Mouse (Mus musculus) kidney, postnatal 0 days (tissue): Measurements from ENCODE around the gene Rassf5. TPM values are rescaled to one million over a fixed set of nuclear protein-coding genes. Genes with fewer than 3 reads are reported as not detected.
"Not testable (repeated sequence)": the region's sequence is repeated elsewhere in the genome, so short reads cannot be mapped to it uniquely, and the experiment has no call there.

Experiments
- ATAC-seq: fragments of 200-750 bp; cut with Nextera tagmentation; replicated peaks from 2 replicates; pipeline ENCODE4 v1.8.0; 2017; ENCODE audit warnings: low read depth, moderate number of reproducible peaks, moderate TSS enrichment, moderate library complexity; ENCODE audit not compliant: low FRiP score
- DNase-seq: peaks from one replicate; pipeline ENCODE4 v3.0.0-alpha.2; 2016; ENCODE audit warnings: low spot score
- H3K27ac ChIP-seq: fragments of 300-500 bp; sonication (generic); 2 replicates; pipeline ENCODE4 v1.5.1; 2014; ENCODE audit warnings: mild to moderate bottlenecking
- H3K27me3 ChIP-seq: fragments of 300-500 bp; sonication (generic); 2 replicates; pipeline ENCODE4 v1.6.1; 2014; ENCODE audit warnings: low read length, mixed read lengths; ENCODE audit not compliant: insufficient read depth
- H3K36me3 ChIP-seq: fragments of 300-500 bp; sonication (generic); 2 replicates; pipeline ENCODE4 v1.6.1; 2014; ENCODE audit warnings: low read length, mixed read lengths; ENCODE audit not compliant: insufficient read depth
- H3K4me1 ChIP-seq: fragments of 300-500 bp; sonication (generic); replicated peaks from 2 replicates; pipeline ENCODE4 v1.6.1; 2014; ENCODE audit warnings: antibody characterized with exemption, low read length, mixed read lengths; ENCODE audit not compliant: insufficient read depth
- H3K4me2 ChIP-seq: fragments of 300-500 bp; sonication (generic); 2 replicates; pipeline ENCODE4 v1.6.1; 2014; ENCODE audit warnings: mild to moderate bottlenecking, low read length, moderate library complexity, mixed read lengths
- H3K4me3 ChIP-seq: fragments of 300-500 bp; sonication (generic); replicated peaks from 2 replicates; pipeline ENCODE4 v1.5.1; 2014; ENCODE audit warnings: low read depth, low read length
- H3K9ac ChIP-seq: fragments of 300-500 bp; sonication (generic); 2 replicates; pipeline ENCODE4 v1.6.1; 2014; ENCODE audit warnings: low read depth, low read length
- H3K9me3 ChIP-seq: fragments of 300-500 bp; sonication (generic); replicated peaks from 2 replicates; pipeline ENCODE4 v1.6.1; 2016; ENCODE audit warnings: low read length, inconsistent platforms, mixed read lengths
- CTCF ChIP-seq: IDR thresholded peaks from 2 replicates; pipeline ENCODE4 v1.5.1; 2016; ENCODE audit warnings: antibody characterized with exemption, low read depth, mild to moderate bottlenecking, moderate library complexity
- WGBS: fragments of 180-500 bp; shearing (Covaris S2); extraction: QIAGEN DNeasy Blood & Tissue Kit; methylation state at CpG from one replicate; pipeline ENCODE4 v1.1.7; 2014; 5-methylcytosine and 5-hydroxymethylcytosine counted together
- polyA plus RNA-seq: library from polyadenylated mRNA; unstranded; fragments of >200 nt; fragmentation: Nextera tagmentation; extraction: Ambion mirVana; gene quantifications from 2 replicates; pipeline ENCODE4 v1.2.1, GENCODE M21; 2015

Gene Rassf5
- polyA plus RNA-seq, 1 experiment from 2014 or later: 3.4 TPM

DNA sequence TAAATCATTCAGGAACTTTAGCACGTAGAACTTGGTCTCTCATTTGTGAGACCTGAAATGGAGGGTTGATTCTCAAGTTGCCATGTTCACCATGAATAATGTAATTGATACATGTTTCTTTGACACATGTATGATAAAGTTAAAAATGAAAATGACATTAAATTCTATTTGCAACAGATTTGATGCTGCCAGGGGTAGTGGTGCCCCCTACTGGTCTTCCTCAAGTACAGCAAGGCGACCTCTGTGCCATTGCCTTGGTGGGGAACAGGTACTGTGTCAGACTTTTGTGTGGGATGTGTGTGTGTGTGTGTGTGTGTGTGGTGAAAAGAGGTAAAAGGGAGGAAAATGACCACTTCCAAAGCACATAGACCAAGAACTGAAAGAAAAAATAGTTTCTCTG, 89.6 kb downstream of the Rassf5 start:
- no peaks in the 10 kb centered on the region for H3K9me3 ChIP-seq
- ATAC-seq (no peak), DNase-seq (peak; percentile 49)
- H3K9ac ChIP-seq: no peak overlapping the region
- no peaks in the 10 kb centered on the region for H3K27me3 ChIP-seq
- no peak overlapping the region for H3K27ac ChIP-seq
- no peaks in the 10 kb centered on the region; the same call in 1 of the 2 replicates for H3K4me1 ChIP-seq
- WGBS: 66% methylated on average over 2 of the region's 2 CpGs
- peaks cover 12% of the 10 kb centered on the region; the same call in 1 of the 2 replicates for H3K36me3 ChIP-seq
- H3K4me3 ChIP-seq: no peak overlapping the region
- no peak overlapping the region for H3K4me2 ChIP-seq
- peak; percentile 90 for TF ChIP-seq CTCF

DNA sequence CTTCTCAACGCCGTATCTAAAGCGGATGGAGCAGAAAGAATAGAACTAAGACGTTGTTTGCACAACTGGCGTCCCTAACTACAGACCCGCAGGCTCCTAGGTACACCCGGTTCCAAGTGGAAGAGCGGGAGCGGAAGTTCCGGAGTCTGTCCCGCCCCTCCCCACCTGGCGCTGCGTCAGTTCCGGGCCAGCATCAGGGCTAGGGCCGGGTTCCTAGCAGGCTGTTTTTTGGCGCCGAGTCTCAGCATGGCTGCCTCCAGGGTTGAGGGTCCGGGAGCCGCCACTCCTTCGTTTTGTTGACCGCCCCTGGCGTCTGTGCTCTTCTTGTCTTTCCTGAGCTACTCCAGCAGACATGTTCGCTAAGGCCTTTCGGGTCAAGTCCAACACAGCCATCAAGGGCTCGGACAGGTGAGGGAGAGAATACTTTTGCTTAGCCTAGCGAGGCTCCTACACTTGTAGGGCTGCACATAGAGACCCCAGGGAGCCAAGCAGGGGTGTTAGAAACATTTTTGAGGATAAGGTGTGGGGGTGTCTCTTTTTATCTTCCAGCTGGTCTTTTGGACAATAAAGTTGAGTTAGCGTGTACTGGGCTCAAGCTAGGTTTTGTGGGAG, 91.9 kb downstream of the Rassf5 start, which contains the start of gene Eif2d:
Gene Eif2d, plus strand, starts transcription at position 164 of the 612 bp plus-strand sequence.
- ATAC-seq (peak; percentile 97), DNase-seq (peak; percentile 92)
- Histone ChIP-seq H3K27me3 (no peaks in the 10 kb centered on the region), H3K4me3 (peak within 1 kb of the TSS; percentile 74), H3K36me3 (0 out of 2 replicates have a peak, but pooled peaks cover 4% of the 10 kb centered on the region), H3K27ac (peak within 1 kb of the TSS; percentile 68; the same call in 1 of the 2 replicates), H3K9ac (peak within 1 kb of the TSS; percentile 80), H3K4me2 (peak within 1 kb of the TSS; percentile 81), H3K9me3 (no peaks in the 10 kb centered on the region), H3K4me1 (no peaks in the 10 kb centered on the region; the same call in 1 of the 2 replicates)
- WGBS: under 1% methylated on average over 27 of the region's 27 CpGs
- TF ChIP-seq CTCF: no peak

DNA sequence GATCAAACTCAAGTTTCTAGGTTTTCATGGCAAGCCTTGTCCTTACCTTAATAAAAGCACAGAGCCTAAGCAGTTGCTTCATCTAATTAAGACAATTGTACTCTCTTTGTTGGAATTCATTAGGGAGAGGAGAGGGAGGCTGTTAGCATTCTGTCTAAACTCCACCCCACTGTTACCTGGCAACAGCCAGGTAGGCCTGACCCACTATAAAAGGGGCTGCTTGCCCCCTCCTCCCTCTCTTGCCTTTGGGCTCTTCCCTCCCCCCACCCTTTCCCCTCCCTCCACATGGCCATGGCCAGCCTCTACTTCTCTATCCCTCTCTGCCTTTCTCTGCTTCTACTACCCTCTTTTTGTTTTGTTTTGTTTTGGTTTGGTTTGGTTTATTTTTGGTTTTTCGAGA, 95.6 kb downstream of the Rassf5 start:
- Histone ChIP-seq H3K4me2 (no peak overlapping the region), H3K4me3 (no peak overlapping the region), H3K4me1 (no peaks in the 10 kb centered on the region; the same call in 1 of the 2 replicates), H3K9ac (no peak overlapping the region), H3K36me3 (no peaks in the 10 kb centered on the region), H3K27ac (no peak overlapping the region), H3K9me3 (no peaks in the 10 kb centered on the region), H3K27me3 (no peaks in the 10 kb centered on the region)
- DNase-seq (no peak), ATAC-seq (no peak)
- no peak for TF ChIP-seq CTCF
- whole genome bisulfite sequencing: 75% methylated on average over 1 of the region's 1 CpGs

DNA sequence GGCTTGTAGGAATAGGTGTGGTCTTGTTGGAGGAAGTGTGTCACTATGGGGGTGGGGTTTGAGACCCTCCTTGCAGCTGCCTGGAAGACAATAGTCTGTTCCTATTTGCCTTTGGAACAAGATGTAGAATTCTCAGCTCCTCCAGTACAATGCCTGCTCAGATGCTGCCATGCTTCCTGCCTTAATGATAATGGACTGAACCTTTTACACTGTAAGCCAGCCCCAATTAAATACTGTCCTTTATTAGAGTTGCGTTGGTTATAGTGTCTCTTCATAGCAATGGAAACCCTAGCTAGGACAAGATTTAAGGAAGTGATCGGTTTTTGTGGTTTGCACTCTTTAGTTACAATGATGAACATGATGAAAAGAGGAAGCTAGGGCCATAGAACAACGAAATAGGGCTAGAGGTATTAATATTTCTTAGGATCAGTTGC, 98.9 kb downstream of the Rassf5 start:
- no peak for DNase-seq
- Histone ChIP-seq H3K9ac (no peak overlapping the region), H3K4me1 (no peaks in the 10 kb centered on the region), H3K4me2 (no peak overlapping the region), H3K4me3 (no peak overlapping the region), H3K27ac (no peak overlapping the region), H3K27me3 (no peaks in the 10 kb centered on the region), H3K9me3 (no peaks in the 10 kb centered on the region), H3K36me3 (no peaks in the 10 kb centered on the region)
- no peak for TF ChIP-seq CTCF
- 83% methylated on average over 3 of the region's 3 CpGs for WGBS
- no peak for ATAC-seq

DNA sequence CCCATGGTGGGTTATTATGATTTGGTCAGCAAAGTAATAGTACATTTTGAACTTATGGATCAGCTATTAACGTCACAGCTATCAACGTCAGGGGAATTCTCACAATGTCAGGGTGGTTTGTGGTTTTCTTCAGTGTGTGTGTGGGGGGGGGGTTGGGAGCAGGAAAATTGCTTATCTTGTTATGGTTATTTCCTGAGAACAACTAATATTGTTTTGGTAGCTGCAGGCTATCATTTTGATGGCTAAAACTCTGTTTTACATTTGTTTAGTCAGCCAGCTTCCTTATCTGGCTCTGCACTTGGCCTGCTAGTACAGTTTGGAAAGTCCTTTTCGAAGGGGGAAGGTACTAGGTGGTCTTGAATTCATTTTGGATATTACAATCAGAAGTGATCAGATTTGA, 99.8 kb downstream of the Rassf5 start:
- H3K4me2 ChIP-seq, H3K27ac ChIP-seq, H3K9me3 ChIP-seq, H3K36me3 ChIP-seq, H3K9ac ChIP-seq, DNase-seq, H3K4me3 ChIP-seq, H3K4me1 ChIP-seq, H3K27me3 ChIP-seq, ATAC-seq: not testable (repeated sequence)
- WGBS: 90% methylated on average over 3 of the region's 3 CpGs

DNA sequence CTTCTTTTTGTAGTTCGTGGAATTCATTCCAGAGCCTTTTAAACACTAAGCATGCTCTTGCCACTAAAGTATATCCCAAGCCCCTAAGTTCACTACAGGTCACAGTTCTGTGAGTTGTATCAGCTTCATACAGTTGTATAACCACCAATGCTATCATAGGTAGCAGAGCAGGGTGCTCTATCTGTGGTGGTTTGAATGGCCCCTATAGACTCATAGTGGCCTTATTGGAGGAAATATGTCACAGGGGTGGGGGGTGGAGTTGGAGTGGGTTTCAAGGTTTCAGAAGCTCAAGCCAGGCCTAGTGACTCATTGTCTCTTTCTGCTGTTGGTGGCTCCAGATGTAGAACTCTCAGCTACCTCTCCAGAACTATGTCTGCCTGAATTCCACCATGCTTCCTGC, 102.6 kb downstream of the Rassf5 start:
- H3K9me3 ChIP-seq: no peaks in the 10 kb centered on the region
- no peak overlapping the region for H3K4me2 ChIP-seq
- no peak overlapping the region for H3K27ac ChIP-seq
- no peak for TF ChIP-seq CTCF
- no peak for ATAC-seq
- no peaks in the 10 kb centered on the region for H3K27me3 ChIP-seq
- WGBS: 77% methylated on average over 1 of the region's 1 CpGs
- H3K36me3 ChIP-seq: no peaks in the 10 kb centered on the region
- H3K9ac ChIP-seq: no peak overlapping the region
- peaks cover 4% of the 10 kb centered on the region; the same call in 1 of the 2 replicates for H3K4me1 ChIP-seq
- no peak overlapping the region for H3K4me3 ChIP-seq
- DNase-seq: no peak
